Mouse (Mus musculus): ENCODE results near the gene Zfp184.

GRCm38 (mm10) chr13:21940213-21940612, 4.7 kb upstream of the Zfp184 start:
- TF ChIP-seq CTCF (IDR thresholded peaks at IDR 0.05; ENCODE audit: low read depth, low read length) (no peak), POLR2A (IDR thresholded peaks at IDR 0.05; ENCODE audit: borderline replicate concordance, low read depth, low read length) (no peak)

Data from bone marrow macrophage, adult 2 months (primary cell).